Comparison of ENCODE assay signal across 21 mouse cellular contexts in the genomic region with DNA sequence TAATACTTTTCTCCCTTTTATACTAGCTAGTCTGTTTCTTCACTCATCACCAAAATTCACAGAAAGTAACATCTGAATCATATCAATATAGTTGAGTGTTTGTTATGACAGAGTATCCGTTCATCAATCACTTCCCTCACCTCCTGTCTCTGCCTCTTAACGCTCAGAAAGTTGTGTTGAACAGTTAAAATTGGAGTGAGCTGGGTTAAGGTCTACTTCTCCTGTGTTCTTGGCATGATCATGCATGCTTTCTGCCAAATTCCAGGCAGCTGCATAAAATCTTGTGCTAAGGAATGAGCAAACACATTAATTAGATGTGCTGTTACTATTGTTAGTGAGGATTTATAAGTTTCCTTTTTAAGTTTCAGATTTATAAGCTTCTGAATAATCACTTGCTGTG.
DNase-seq lines count a peak whose midpoint lies in the region; ATAC-seq and TF ChIP-seq lines count a peak whose summit lies in the region.
"Had no signal": no experiment of that assay in that cellular context is flagged by ENCODE, and none has a peak within 500 bp of the region (broad histone marks: within the 10 kb centered on the region; RNA-seq: fewer than 3 reads in every experiment).

No protein-coding gene starts in this region.

- no peaks in the 10 kb centered on the region for H3K4me1 ChIP-seq in kidney, embryonic 16.5 days (ENCODE audit: insufficient read depth, low read length)
- 0 out of 2 replicates have a peak, but pooled peaks cover 4% of the 10 kb centered on the region for H3K4me1 ChIP-seq in stomach, embryonic 14.5 days (ENCODE audit: control insufficient read depth, insufficient read depth, low read length)
- no peaks in the 10 kb centered on the region for H3K4me1 ChIP-seq in stomach, postnatal 0 days (replicated peaks; ENCODE audit: control insufficient read depth, insufficient read depth)
- H3K4me1 ChIP-seq in forebrain, postnatal 0 days (ENCODE audit: insufficient read depth): no peaks in the 10 kb centered on the region
- H3K4me1 ChIP-seq: embryonic facial prominence, embryonic 13.5 days; midbrain, embryonic 13.5 days; neural tube, embryonic 13.5 days had no signal

- no peak overlapping the region for H3K27ac ChIP-seq in kidney, embryonic 16.5 days (ENCODE audit: low read length)
- no peak overlapping the region for H3K27ac ChIP-seq in stomach, embryonic 14.5 days (ENCODE audit: low read length)
- H3K27ac ChIP-seq in stomach, postnatal 0 days (replicated peaks): no peak overlapping the region
- no peak overlapping the region for H3K27ac ChIP-seq in forebrain, postnatal 0 days (ENCODE audit: low read depth, low read length)
- H3K27ac ChIP-seq: embryonic facial prominence, embryonic 13.5 days; hindbrain, postnatal 0 days; liver, embryonic 14.5 days; midbrain, embryonic 13.5 days; neural tube, embryonic 13.5 days had no signal

- no peak overlapping the region for H3K4me3 ChIP-seq in kidney, embryonic 16.5 days (ENCODE audit: low read length)
- H3K4me3 ChIP-seq in stomach, embryonic 14.5 days (ENCODE audit: low read depth, low read length): no peak overlapping the region
- H3K4me3 ChIP-seq in stomach, postnatal 0 days (ENCODE audit: low read depth, low read length): no peak overlapping the region
- no peak overlapping the region for H3K4me3 ChIP-seq in forebrain, postnatal 0 days (ENCODE audit: low read depth, low read length)
- H3K4me3 ChIP-seq: embryonic facial prominence, embryonic 13.5 days; midbrain, embryonic 13.5 days; neural tube, embryonic 13.5 days had no signal

- 0 out of 2 replicates have a peak, but pooled peaks have one; percentile 73 for ATAC-seq in kidney, embryonic 16.5 days (ENCODE audit: low FRiP score, low TSS enrichment)
- peak; percentile 65; the same call in 1 of the 2 replicates for ATAC-seq in stomach, embryonic 14.5 days (ENCODE audit: insufficient number of reproducible peaks, insufficient read depth, low FRiP score, low read depth)
- ATAC-seq in stomach, postnatal 0 days (ENCODE audit: low FRiP score, low TSS enrichment): no peak
- no peak for ATAC-seq in forebrain, postnatal 0 days
- ATAC-seq: hindbrain, postnatal 0 days; midbrain, embryonic 13.5 days; Patski had no signal

- H3K27me3 ChIP-seq in kidney, embryonic 16.5 days (ENCODE audit: insufficient read depth, low read length): no peaks in the 10 kb centered on the region
- H3K27me3 ChIP-seq in stomach, embryonic 14.5 days (ENCODE audit: control insufficient read depth, insufficient read depth, low read length): no peaks in the 10 kb centered on the region
- no peaks in the 10 kb centered on the region for H3K27me3 ChIP-seq in stomach, postnatal 0 days (ENCODE audit: control insufficient read depth, insufficient read depth, low read length)
- no peaks in the 10 kb centered on the region for H3K27me3 ChIP-seq in forebrain, postnatal 0 days (ENCODE audit: insufficient read depth, low read length)
- H3K27me3 ChIP-seq: embryonic facial prominence, embryonic 13.5 days; midbrain, embryonic 13.5 days; neural tube, embryonic 13.5 days; Patski had no signal

- H3K9ac ChIP-seq in kidney, embryonic 16.5 days (replicated peaks; ENCODE audit: low read length): no peak overlapping the region
- H3K9ac ChIP-seq in stomach, embryonic 14.5 days (replicated peaks; ENCODE audit: low read depth, low read length): no peak overlapping the region
- no peak overlapping the region for H3K9ac ChIP-seq in stomach, postnatal 0 days (ENCODE audit: low read length)
- no peak overlapping the region for H3K9ac ChIP-seq in forebrain, postnatal 0 days
- H3K9ac ChIP-seq: embryonic facial prominence, embryonic 13.5 days; liver, embryonic 14.5 days; midbrain, embryonic 13.5 days; neural tube, embryonic 13.5 days had no signal

- WGBS in kidney, embryonic 16.5 days: 62% methylated on average over 2 of the region's 2 CpGs
- WGBS in stomach, embryonic 14.5 days: 33% methylated on average over 2 of the region's 2 CpGs
- 34% methylated on average over 2 of the region's 2 CpGs for WGBS in stomach, postnatal 0 days
- WGBS in forebrain, postnatal 0 days: 55% methylated on average over 2 of the region's 2 CpGs

- no peaks in the 10 kb centered on the region for H3K36me3 ChIP-seq in kidney, embryonic 16.5 days (ENCODE audit: insufficient read depth, low read length)
- H3K36me3 ChIP-seq in stomach, embryonic 14.5 days (ENCODE audit: control insufficient read depth, insufficient read depth, low read length): no peaks in the 10 kb centered on the region
- no peaks in the 10 kb centered on the region for H3K36me3 ChIP-seq in stomach, postnatal 0 days (ENCODE audit: control insufficient read depth, insufficient read depth, low read length)
- H3K36me3 ChIP-seq in forebrain, postnatal 0 days (ENCODE audit: insufficient read depth): no peaks in the 10 kb centered on the region
- H3K36me3 ChIP-seq: embryonic facial prominence, embryonic 13.5 days; midbrain, embryonic 13.5 days; neural tube, embryonic 13.5 days had no signal

- TF ChIP-seq EP300 in stomach, postnatal 0 days (optimal IDR thresholded peaks at IDR 0.05): no peak

- TF ChIP-seq CTCF in stomach, postnatal 0 days (IDR thresholded peaks at IDR 0.05; ENCODE audit: low read depth): no peak
- TF ChIP-seq CTCF in forebrain, postnatal 0 days (IDR thresholded peaks at IDR 0.05; ENCODE audit: low read depth): no peak

- no peaks in the 10 kb centered on the region for H3K9me3 ChIP-seq in kidney, embryonic 16.5 days (ENCODE audit: low read length)
- H3K9me3 ChIP-seq in stomach, embryonic 14.5 days (ENCODE audit: control insufficient read depth, low read depth, low read length): no peaks in the 10 kb centered on the region
- no peaks in the 10 kb centered on the region for H3K9me3 ChIP-seq in stomach, postnatal 0 days (ENCODE audit: control insufficient read depth, low read length)
- H3K9me3 ChIP-seq in forebrain, postnatal 0 days (ENCODE audit: low read length): no peaks in the 10 kb centered on the region
- H3K9me3 ChIP-seq: embryonic facial prominence, embryonic 13.5 days; midbrain, embryonic 13.5 days; neural tube, embryonic 13.5 days had no signal

- H3K4me2 ChIP-seq in kidney, embryonic 16.5 days (replicated peaks; ENCODE audit: low read depth, low read length): no peak overlapping the region
- no peak overlapping the region for H3K4me2 ChIP-seq in stomach, embryonic 14.5 days (replicated peaks; ENCODE audit: low read depth, low read length)
- no peak overlapping the region for H3K4me2 ChIP-seq in stomach, postnatal 0 days (replicated peaks; ENCODE audit: low read depth)
- no peak overlapping the region for H3K4me2 ChIP-seq in forebrain, postnatal 0 days (ENCODE audit: low read depth)
- H3K4me2 ChIP-seq: embryonic facial prominence, embryonic 13.5 days; midbrain, embryonic 13.5 days; neural tube, embryonic 13.5 days had no signal

- no peak for DNase-seq in kidney, adult 18-20 months
- no peak for DNase-seq in stomach, postnatal 0 days (ENCODE audit: low spot score)
- DNase-seq in kidney, postnatal 36 days: peak; percentile 10 to 18
- DNase-seq in lung, postnatal 36 days: peak; percentile 33
- DNase-seq in testis, postnatal 10 days (ENCODE audit: low spot score): no peak
- no peak for DNase-seq in forebrain, postnatal 0 days
- DNase-seq: adrenal gland, postnatal 10 days; cerebellum, adult 9-11 months; gastrocnemius, postnatal 10 days; heart, adult 18-20 months; right cerebral cortex, adult 18-20 months; thymus, adult 18-20 months; thymus, postnatal 4 days had no signal

Comparison
In these comparisons a context has a peak if more than half of its experiments do, and no peak if none do; other contexts are left out.
1. ATAC-seq: peak in kidney, embryonic 16.5 days (single experiment) and stomach, embryonic 14.5 days (single experiment); none in stomach, postnatal 0 days (single experiment) and forebrain, postnatal 0 days (single experiment).
2. DNase-seq: peak in kidney, postnatal 36 days (2 of 2) and lung, postnatal 36 days (single experiment); none in kidney, adult 18-20 months (single experiment), stomach, postnatal 0 days (single experiment), testis, postnatal 10 days (single experiment) and forebrain, postnatal 0 days (single experiment).